Mouse (Mus musculus): ENCODE measurements at regions not wholly inside any gene's neighbourhood (a gene's known extent, or its start where the extent isn't known, plus 50 kb on each side); places are given as distances from the start of the nearest gene placed in this dataset.

DNA sequence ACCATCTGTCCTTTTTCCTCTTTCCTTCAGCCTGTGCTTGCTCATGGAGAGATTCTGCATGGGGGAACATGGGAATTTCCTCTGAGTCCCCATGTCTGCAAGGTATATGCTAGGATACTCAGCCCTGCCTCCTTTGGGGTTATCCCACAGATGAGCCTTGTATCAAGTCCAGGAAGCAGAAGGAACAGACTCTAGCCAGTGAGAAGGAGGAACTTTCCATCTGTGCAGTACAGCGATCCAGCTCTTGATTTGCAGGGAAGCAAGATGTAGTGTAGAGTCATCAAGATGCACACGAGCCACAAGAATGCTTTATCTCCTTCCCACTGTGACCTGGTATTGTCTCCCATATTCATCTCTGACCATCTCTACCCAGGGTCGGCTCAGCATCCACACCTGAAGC lies 84.5 kb downstream of the Gadd45g start:
- DNase-seq (ENCODE audit: low spot score), result no peak

DNA sequence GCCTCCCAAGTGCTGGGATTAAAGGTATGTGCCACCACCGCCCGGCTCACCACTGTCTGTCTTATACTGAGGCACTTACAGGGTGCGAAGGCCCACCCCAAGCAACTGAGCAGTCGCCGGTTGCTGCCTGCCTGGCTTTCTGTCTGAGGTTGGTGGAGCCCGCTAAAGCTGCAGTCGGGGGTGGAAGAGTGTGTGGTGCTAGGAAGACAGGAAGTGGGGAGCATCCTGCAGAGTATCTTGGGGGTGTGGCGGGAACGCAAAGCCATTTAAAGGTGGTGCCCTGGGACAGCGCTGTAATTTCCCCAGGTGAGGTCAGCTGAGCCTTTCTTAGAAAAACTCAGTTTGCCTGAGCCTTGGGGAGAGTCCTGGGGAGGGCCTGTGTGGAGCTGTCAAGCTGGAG lies 89.3 kb downstream of the Gadd45g start:
- DNase-seq (ENCODE audit: low spot score), result no peak

DNA sequence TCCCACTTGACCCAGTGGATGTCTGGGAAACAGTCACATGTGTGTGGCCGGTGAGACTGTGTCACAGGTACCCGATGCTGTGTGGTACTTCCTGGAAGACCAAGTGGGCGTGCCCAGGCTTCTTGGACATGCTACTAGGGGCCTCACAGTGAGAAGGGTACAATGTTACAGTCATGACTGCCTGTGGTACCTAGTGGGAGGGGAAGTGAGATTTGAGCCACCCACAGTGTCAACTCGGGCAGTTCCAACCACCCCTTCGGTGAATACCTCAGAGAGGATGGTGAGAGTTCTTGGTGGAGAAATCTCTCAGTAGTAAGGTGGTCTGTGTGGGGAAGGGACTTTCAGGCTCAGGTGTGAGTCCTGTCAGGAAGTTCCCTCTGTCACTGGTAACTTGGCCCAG lies 90.0 kb downstream of the Gadd45g start:
- DNase-seq (ENCODE audit: low spot score), result no peak

DNA sequence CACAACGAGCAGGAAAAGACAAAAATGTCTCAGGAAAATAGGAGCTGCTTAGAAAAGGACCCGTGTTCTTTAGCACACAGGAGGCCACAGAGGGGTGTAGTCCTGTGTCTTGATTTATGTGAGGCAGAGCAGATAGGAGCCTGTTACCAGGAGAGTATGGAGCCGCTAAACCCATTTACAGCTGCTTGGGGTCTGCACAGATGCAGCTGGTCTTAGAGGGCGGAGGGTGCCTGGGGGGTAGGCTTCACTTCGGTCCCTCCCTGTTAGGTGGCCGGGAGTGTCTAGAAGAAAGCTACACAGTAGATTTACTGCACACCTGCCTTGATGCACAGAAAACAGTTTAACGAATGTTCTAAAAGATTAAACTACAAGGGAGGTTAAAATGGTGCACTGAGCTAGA lies 91.4 kb downstream of the Gadd45g start:
- DNase-seq (ENCODE audit: low spot score), result no peak

DNA sequence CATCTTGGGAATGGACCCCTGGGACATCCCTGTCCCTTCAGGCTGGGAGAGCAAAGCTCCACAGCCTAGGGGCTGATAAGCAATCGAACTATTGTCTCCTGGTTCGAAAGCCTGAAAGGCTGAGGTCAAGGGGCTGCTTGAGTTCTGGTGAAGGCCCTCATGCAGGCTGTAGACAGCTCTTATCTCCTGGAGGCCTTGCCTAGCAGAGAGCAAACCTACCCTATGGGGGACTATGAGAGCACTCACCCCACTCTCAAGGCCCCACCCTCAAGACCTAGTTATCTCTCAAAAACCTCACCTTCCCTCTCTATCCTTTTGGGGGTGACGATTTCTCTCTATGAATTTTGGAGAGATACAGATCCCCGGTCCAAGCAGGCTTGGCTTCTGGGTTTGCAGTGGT lies 92.8 kb downstream of the Gadd45g start:
- DNase-seq (ENCODE audit: low spot score), result no peak

DNA sequence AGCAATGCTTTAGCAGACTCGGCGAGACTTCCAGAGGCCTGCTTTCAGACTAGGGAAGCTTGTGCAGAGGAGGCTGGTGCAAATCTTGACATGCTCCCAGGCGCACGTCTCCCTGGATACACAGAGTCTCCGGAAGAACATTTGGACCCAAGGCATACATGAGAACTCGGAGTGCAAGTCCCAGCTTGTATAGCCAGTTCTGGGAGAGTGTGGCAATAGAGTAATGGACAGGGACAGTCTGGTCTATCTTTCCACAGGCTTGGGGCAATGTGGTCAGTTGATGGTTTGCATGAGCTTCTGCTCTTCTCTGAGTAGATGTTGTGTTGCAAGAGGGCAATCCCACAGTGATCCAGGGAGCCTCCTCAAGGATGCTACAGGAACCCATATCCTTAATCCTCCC lies 93.2 kb downstream of the Gadd45g start:
- no peak for DNase-seq (ENCODE audit: low spot score)

DNA sequence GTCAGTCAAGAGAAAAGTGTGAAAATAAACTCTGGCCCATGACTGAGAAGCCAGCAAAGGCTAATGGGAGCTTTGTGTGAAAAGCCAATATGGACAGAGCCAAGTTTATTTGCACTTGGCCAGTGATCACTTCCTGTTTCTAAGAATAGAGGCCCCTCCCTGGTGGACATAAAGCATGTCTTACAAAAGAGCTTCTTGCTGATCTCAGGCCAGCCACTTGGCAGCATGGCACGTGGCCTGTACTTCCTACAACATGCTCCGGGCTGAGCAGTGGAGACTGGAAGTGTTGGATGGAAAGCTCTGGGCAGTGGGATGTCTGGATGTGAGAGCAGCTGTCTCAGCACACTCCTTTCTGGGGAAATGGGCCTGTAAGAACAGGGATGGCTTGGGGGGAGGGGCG lies 99.7 kb downstream of the Gadd45g start:
- peak; percentile 59 for DNase-seq (ENCODE audit: low spot score)

DNA sequence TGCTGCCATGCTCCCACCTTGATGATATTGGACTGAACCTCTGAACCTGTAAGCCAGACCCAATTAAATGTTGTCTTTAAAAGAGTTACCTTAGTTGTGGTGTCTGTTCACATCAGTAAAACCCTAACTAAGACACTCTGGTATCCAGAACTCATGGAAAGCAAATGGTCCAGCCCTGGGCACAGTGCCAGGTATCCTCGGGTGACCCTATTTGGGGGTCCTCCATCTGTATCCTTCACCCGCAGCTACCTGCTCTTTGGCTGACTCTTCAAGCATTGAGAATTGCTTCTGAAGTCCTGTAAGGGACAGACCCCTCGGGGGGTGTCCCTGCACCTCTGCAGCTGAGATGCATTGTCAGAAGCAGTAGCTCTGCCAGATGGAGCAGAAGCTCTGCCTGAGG lies 102.4 kb downstream of the Gadd45g start:
- DNase-seq (ENCODE audit: low spot score), result no peak

DNA sequence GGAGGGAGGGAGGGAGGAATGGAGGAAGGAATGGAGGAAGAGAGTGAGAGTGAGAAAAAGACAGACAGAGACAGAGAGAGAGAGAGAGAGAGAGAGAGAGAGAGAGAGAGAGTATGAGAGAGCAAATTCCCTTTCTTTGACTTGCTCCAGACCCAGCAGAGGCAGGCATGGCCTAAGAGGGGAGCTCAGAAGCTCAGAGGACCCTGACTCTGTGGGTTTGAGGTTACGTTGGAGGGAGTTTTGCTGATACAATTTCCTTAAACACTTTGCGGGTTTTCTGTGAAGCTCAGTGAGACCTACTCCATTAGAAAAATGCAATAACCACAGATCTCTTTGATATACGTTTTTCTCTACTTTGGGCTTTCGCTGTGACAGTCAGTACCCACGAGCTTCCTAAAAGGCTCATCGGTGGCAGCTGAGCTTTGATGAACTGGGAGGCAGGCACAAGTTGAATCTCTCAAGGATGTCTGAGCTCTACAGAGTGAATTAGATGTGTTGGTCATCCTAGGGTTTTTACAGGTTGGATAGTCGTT lies 105.1 kb downstream of the Gadd45g start:
- no peak for DNase-seq (ENCODE audit: low spot score)

DNA sequence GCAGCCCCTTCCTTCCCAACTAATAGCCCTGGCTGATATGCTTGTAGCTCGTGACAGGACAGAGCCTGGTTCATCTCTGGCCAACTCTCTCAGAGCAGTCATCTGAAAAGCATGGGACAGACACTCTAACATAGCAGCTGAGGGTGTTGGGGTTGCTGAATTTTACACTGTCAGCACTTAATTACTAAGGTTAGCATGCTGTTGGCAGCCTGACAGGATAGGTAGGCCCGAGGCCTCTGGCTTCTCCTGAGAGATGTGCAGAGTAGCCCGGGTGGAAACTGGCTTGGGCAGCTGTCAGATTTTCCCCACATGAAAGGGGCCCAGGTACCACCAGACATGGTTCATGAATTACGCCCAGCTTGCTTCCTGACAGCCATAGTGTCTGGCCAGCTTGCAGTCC lies 106.6 kb downstream of the Gadd45g start:
- DNase-seq (ENCODE audit: low spot score), result no peak

DNA sequence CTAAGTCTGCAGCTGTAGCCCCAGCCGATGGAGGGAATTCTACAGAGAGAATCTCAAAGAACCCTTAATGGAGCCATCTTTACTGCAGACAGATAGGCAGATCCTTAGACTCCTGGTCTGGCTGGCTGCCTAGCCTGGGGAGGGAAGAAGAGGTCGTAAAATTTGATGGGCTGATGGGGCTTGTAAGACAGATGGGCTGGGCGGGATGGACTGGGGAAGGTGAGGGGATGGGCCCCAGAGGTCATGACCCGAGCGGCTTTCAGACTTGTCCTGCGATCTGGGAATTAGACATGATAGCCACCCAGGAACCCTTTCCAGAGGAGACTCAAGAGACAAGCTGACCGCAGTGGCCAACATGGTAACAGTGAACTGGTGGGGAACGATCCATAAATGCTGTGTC lies 107.1 kb downstream of the Gadd45g start:
- no peak for DNase-seq (ENCODE audit: low spot score)

DNA sequence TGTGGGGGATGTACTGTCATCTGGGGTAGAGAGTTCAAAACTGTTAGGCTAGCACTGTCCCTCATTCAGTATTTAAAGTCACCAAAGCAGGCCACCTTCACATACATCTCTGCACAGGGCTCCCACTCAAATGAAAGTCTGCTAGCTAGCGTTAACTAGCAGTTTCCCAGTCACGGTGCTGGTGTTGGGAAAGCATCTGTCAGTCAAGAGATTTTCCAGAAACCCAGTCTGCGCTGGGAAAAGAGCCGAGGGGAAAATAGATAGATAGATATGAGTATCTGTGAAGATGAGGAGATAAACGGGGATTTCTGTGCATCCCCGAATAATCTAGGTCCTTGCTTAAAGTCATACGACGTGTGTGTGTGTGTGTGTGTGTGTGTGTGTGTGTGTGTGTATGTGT lies 110.6 kb downstream of the Gadd45g start:
- DNase-seq (ENCODE audit: low spot score), result no peak

DNA sequence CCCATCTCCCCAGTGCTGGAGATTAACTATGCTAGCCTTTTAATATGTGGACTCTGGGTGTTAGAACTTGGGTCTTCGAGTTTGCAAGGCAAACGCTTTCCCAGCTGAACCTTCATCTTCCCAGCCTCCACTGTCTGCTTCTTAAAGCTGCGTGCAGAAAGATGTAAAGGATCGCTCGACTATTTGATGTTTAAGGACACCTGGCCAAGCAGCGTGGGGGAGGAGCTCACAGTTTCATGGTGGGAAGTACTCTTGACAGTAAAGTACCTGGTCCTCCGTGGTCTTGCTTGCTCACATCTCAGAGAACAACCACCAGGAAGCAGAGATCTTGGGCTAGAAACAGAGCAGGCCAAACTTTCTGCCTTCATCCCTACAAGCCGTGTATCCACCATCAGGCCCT lies 113.1 kb downstream of the Gadd45g start:
- no peak for DNase-seq (ENCODE audit: low spot score)

DNA sequence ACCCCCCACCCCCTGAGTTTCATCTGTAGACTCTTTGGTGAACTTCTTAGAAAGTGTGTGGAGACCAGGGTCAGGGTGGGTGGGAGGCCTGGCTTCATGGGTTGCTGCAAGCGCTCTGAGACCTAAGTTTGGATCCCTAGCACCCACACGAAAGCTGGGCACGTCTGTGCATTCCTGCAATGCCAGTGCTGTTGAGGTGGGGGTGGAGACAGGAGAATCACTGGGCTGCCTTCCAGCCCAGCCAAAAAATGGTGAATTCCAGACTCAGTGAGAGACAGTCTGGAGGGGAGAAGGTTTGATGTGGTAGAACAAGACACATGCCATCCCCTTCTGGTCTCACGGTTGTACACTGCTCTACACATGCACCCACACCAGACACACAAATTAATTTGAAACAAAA lies 113.8 kb downstream of the Gadd45g start:
- no peak for DNase-seq (ENCODE audit: low spot score)

DNA sequence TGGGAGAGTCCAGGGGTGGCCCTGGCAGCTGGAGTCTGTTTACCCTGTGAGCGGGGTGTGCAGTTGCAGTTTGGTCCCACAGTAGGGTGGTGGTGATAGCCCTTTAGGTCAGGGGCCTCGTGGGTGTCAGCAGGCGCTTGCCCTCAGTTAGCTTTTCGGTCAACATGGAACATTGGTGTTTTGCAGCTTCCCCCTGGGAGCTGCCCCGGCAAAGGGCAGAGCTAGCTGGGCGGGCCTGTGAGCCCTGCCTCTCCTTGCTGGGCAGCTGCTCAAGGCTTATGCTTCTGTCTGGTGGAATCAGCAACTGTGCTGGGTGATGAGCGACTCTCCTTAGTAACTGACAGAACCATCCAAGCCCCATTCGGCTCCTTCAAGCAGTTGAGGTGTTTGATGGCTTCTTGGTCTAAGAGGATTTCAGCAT lies 115.7 kb downstream of the Gadd45g start:
- peak; percentile 18 for DNase-seq (ENCODE audit: low spot score)

DNA sequence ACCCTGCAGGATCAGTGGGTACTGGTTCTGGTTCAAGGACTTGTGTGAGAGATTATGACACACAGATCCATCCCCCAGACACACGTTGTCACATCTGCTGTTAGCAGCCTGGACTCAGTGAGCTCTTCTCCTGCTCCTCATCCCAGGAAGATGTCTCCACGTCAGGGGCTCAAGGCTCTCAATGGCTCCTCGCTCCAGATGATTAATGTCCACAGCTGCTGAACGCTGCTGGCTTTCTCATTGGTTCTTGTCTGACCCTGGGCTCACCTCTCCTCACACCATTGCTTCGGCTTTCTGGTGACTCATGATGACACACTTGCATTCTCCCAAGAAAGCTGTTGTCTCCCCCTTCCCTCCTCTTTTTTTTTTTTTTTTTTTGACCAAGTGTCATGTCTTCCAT lies 116.2 kb downstream of the Gadd45g start:
- DNase-seq (ENCODE audit: low spot score), result no peak

DNA sequence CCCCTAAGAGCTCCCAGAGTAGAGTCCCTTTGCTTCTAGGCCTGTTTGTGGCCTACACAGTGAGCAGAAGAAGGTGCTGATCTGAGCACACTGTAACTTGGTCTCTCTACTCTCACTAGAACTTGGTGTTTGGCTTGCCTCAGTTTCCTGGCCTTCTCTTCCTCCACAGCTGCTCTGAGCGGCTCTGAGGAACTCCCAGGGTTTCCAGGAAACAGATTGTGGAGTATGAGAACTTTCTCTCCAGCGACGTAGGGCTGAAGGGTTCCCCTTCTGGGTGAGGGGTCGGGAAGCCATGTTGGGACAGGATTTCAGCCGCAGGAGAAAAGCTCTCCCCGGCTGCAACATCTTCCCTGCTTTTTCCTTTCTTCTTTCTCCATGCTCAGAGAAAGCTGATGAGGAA lies 117.5 kb downstream of the Gadd45g start:
- DNase-seq (ENCODE audit: low spot score), result no peak

DNA sequence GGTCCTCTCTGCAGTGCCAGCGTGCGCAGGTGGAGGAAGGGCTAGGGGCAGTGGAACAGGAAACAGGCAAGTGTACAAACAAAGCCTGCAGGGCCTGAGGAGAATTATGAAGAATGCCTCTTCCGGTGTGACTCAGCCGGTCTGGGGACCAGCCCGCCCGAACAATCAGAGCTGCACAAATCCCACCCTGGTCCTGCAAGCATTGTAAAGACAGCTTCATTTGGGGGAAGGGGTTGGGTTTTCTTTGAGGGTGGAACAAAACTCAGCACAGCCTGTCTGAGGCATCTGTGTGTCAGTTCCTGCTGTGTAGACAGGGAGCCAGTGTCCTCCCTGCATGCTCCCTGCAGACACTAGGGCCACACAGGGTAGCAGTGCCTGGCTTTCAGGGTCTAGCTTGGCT lies 117.9 kb downstream of the Gadd45g start:
- peak; percentile 64 for DNase-seq (ENCODE audit: low spot score)

DNA sequence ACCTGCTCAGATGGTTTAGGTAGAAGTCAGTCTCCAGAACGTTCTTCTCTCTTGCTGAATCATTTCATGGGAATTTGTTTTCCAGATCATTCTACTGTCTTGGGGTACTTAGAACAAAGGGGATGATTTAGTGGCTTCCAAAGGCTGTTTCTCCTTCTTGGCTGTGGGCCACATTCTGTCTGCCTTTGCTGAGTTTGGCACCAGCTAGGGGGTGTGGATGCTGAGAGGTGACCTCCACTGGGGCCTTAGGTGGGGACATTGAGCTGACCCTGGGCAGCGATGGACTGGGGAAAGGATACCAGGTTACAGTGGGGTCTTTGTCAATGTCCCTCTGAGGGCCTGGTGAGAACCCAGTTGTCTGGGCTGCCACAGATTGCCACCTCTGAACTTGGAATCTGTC lies 118.4 kb downstream of the Gadd45g start:
- peak; percentile 16 for DNase-seq (ENCODE audit: low spot score)

DNA sequence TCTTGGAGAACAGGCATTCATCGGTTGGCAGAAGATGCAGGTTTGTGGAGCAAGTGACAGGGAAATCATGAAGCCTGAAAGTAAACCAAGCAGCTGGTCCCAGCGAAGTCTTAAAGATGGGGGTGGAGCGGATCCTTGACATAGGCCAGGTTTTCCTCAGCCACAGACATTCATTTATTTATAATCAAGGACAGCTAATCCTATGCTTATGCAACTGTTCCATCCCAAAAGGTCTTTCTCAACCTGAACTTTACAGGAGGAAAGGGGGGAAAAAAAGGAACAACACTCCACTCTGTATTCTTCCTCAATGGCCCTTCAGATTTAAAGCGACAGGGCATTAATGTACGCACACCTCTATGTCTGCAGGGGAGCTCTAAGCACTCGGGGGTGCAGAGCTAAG lies 121.6 kb downstream of the Gadd45g start:
- peak; percentile 36 for DNase-seq (ENCODE audit: low spot score)

DNA sequence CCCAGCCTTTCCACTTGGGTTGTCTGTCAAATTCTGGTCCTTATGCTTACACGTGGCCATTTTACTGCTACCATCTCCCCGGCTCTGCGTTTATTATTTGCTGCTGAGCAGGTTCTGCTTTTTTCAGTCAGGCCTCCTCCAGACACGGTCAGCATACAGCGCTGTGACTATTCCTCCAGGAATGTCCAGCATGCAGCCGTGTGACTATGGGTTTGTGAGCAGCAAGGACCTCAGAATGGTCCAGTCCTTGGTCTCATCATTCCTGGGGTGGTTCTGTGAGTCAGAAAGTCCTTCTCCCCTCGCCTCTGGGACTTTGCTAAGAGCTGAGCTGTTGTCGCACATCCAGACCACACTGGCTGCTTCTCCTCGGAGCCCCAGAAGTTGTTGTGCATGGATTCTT lies 122.3 kb downstream of the Gadd45g start:
- DNase-seq (ENCODE audit: low spot score), result peak; percentile 64

DNA sequence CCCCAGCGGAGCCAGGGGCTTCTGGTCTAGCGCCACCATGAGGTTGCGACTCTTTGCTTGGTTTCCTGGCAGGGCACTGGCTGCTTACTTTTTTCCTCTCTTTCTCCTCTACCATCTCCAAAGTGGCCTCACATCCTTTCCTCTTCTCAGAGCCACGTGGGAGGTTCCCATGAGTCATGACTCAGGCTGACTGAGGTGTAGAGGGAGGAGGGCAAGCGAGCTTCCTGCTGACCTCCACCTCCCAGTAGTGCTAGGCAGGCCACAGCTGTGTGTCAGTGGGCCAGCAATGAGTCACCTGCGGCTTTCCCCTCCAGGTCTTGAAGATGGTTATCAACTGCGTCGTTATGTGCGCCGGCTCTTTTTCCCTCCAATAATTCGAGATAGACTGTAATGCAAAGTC lies 123.6 kb downstream of the Gadd45g start:
- DNase-seq (ENCODE audit: low spot score), result peak; percentile 81

DNA sequence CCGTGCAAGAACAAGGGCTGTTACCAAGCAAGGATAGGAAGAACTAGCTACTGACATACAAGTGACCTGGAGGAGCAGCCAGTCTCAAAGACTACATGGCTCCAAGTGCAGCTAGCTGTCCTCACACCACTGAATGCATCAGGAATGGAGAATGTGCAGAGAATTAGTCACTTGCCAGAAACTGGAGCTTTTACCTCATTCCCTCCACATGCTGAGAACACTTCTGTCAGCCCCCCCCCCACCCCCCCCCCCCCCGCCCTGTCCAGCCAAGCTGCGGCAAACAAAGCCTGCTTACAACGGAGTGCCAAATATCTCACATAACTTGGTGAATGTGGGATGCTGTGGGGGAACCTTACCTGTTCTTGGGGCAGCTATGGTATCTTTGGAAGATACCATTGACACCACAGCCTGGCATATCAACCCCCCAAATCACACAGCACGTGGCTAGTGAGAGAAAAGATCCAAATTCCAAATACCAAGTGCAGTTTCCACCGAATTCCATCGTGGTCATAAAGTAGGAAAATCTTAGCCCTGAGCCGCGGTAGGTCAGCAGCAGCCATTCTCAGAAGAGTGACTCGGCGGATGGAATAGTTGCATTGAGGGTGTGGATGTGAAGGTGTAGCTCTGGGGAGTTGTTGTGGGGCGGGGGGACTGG lies 126.3 kb downstream of the Gadd45g start:
- DNase-seq (ENCODE audit: low spot score), result no peak

DNA sequence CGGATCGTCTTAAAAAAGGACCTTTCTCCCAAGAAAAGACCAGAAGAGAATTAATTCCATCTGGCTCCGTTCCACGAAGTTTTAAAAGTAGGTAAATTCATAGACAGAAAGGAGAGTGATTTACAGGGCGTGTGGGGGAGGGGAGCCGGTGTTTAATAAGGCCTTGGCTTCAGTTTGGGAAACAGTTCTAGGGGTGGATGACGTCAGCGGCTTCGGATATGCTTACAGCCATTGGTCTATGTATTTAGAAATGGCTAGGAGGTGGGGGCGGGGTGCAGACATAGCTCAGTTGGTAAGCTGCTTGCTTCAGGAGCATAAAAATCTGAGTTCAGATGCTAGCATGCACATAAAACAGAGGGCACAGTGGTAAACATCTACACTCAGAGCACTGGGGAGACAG lies 127.0 kb downstream of the Gadd45g start:
- peak; percentile 18 for DNase-seq (ENCODE audit: low spot score)

DNA sequence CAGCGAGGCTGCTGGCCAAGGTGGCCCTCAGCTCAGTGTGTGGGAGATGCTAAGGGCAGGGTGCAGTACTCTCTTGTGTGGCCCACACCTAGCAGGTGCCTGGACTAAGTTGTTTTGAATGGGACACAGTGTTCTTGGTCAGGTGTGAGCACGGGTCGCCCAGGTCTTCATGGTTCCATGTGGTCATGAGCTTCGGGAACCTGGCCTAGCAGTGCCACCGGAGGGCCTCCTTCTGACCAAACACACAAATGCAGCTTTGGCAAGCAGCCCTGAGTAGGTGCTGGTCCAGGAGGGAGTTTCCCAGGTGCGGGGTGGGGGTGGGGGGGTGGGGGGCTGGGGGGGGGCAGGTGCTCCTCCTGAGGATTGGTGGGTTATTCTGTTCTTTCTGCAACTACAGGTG lies 127.6 kb downstream of the Gadd45g start:
- DNase-seq (ENCODE audit: low spot score), result no peak
